Mouse (Mus musculus) kidney, adult 11 months (tissue): ENCODE data around the gene Skil.
A peak's percentile ranks its signal among the peaks of the same experiment; 100 is the strongest.
"Not testable (repeated sequence)": the region's sequence is repeated elsewhere in the genome, so short reads cannot be mapped to it uniquely, and the experiment has no call there.

Experiments used
- DNase-seq: peaks from one replicate; pipeline ENCODE4 v3.0.0; 2022

Gene Skil

GRCm38 (mm10) chr3:31134246-31134645, 39.4 kb downstream of the Skil start:
- no peak for DNase-seq

- DNase-seq = no peak
Measured at GRCm38 (mm10) chr3:31134696-31135095, 39.8 kb downstream of the Skil start.

- DNase-seq = not testable (repeated sequence)
Measured at GRCm38 (mm10) chr3:31136591-31136990, 41.7 kb downstream of the Skil start.

GRCm38 (mm10) chr3:31138454-31139424, 43.9 kb downstream of the Skil start:
- DNase-seq = peak; percentile 59

GRCm38 (mm10) chr3:31141621-31142020, 46.8 kb downstream of the Skil start:
- no peak for DNase-seq

- not testable (repeated sequence) for DNase-seq
Measured at GRCm38 (mm10) chr3:31145222-31145621, 50.4 kb downstream of the Skil start.

GRCm38 (mm10) chr3:31145641-31146290, 50.9 kb downstream of the Skil start:
- DNase-seq = peak; percentile 53

GRCm38 (mm10) chr3:31148595-31148994, 53.7 kb downstream of the Skil start:
- DNase-seq = no peak

GRCm38 (mm10) chr3:31149706-31150105, 54.8 kb downstream of the Skil start, which contains the start of gene Cldn11:
Gene Cldn11 (plus strand): TSS chr3:31149920.
- no peak for DNase-seq

GRCm38 (mm10) chr3:31152108-31152507, 57.2 kb downstream of the Skil start:
- DNase-seq = no peak

- DNase-seq = no peak
Measured at GRCm38 (mm10) chr3:31156126-31156525, 61.3 kb downstream of the Skil start.

GRCm38 (mm10) chr3:31157776-31158175, 62.9 kb downstream of the Skil start:
- no peak for DNase-seq

GRCm38 (mm10) chr3:31160046-31160445, 65.2 kb downstream of the Skil start:
- DNase-seq = no peak

GRCm38 (mm10) chr3:31161336-31161735, 66.5 kb downstream of the Skil start:
- DNase-seq = no peak

- DNase-seq = no peak
Measured at GRCm38 (mm10) chr3:31162860-31163259, 68.0 kb downstream of the Skil start.

GRCm38 (mm10) chr3:31165803-31166202, 70.9 kb downstream of the Skil start:
- no peak for DNase-seq

GRCm38 (mm10) chr3:31166365-31166871, 71.6 kb downstream of the Skil start:
- DNase-seq = no peak
